In genomic region chr17:15371967-15372835, GRCm38 (mm10) we compare ENCODE assay signal across 8 mouse cellular contexts. TPM values are rescaled to one million over a fixed set of nuclear protein-coding genes. Genes with fewer than 3 reads are reported as not detected.
A peak's percentile ranks its signal among the peaks of the same experiment; 100 is the strongest.
DNase-seq lines count a peak whose midpoint lies in the region; ATAC-seq lines count a peak whose summit lies in the region.

No protein-coding gene starts in this region.

- no peak overlapping the region for H3K27ac ChIP-seq in embryonic facial prominence, embryonic 12.5 days
- peak overlapping the region; percentile 39; the same call in 1 of the 2 replicates for H3K27ac ChIP-seq in midbrain, embryonic 13.5 days

- ATAC-seq in embryonic facial prominence, embryonic 12.5 days (ENCODE audit: insufficient number of reproducible peaks, insufficient read depth, low FRiP score, low TSS enrichment): 0 out of 2 replicates have a peak, but pooled peaks have one; percentile 44
- peak; percentile 46 for ATAC-seq in midbrain, embryonic 13.5 days

- peak overlapping the region; percentile 29; the same call in 1 of the 2 replicates for H3K4me2 ChIP-seq in embryonic facial prominence, embryonic 12.5 days (replicated peaks)
- peak overlapping the region; percentile 94 for H3K4me2 ChIP-seq in midbrain, embryonic 13.5 days (replicated peaks)

- H3K9me3 ChIP-seq in embryonic facial prominence, embryonic 12.5 days: no peaks in the 10 kb centered on the region
- no peaks in the 10 kb centered on the region for H3K9me3 ChIP-seq in midbrain, embryonic 13.5 days

- 48% methylated on average over 17 of the region's 17 CpGs for WGBS in embryonic facial prominence, embryonic 12.5 days
- WGBS in midbrain, embryonic 13.5 days: 19% methylated on average over 17 of the region's 17 CpGs

- peak; percentile 54 for DNase-seq in adipocyte (ENCODE audit: low spot score)
- peak; percentile 57 for DNase-seq in kidney, adult 18-20 months
- DNase-seq in cerebellum, adult 11-12 months: no peak
- DNase-seq in adrenal gland, adult 18-20 months (ENCODE audit: low spot score in 2 of 2): no peak
- no peak for DNase-seq in adrenal gland, postnatal 4 days (ENCODE audit: low spot score in 2 of 2)
- no peak for DNase-seq in gastrocnemius, postnatal 4 days (ENCODE audit: low spot score in 2 of 2)

- peaks cover 57% of the 10 kb centered on the region for H3K27me3 ChIP-seq in embryonic facial prominence, embryonic 12.5 days
- no peaks in the 10 kb centered on the region for H3K27me3 ChIP-seq in midbrain, embryonic 13.5 days

- H3K4me1 ChIP-seq in embryonic facial prominence, embryonic 12.5 days: peaks cover 26% of the 10 kb centered on the region
- H3K4me1 ChIP-seq in midbrain, embryonic 13.5 days (replicated peaks): peaks cover 66% of the 10 kb centered on the region

- 0 out of 2 replicates have a peak overlapping the region, but pooled peaks have one; percentile 3 for H3K4me3 ChIP-seq in embryonic facial prominence, embryonic 12.5 days
- H3K4me3 ChIP-seq in midbrain, embryonic 13.5 days (replicated peaks): peak overlapping the region; percentile 94

- H3K9ac ChIP-seq in embryonic facial prominence, embryonic 12.5 days: no peak overlapping the region
- H3K9ac ChIP-seq in midbrain, embryonic 13.5 days (replicated peaks): peak overlapping the region; percentile 96

- H3K36me3 ChIP-seq in embryonic facial prominence, embryonic 12.5 days: no peaks in the 10 kb centered on the region
- peaks cover 41% of the 10 kb centered on the region for H3K36me3 ChIP-seq in midbrain, embryonic 13.5 days

RNA-seq across cellular contexts. Expression of gene Dll1, which starts 4.5 kb away (rescaled TPM):
- 9.8 and 10.1 TPM in 2 replicates for polyA plus RNA-seq in embryonic facial prominence, embryonic 12.5 days (2016; fragmentation: Nextera tagmentation; extraction: Ambion mirVana)
- 45.4 and 47.7 TPM in 2 replicates for polyA plus RNA-seq in midbrain, embryonic 13.5 days (2015; fragmentation: Nextera tagmentation; extraction: Ambion mirVana)
- total RNA-seq in adrenal gland, adult 18-20 months (2021): 1 to 10 TPM; 4.1 to 7.0 TPM
- 10 to 100 TPM in 1 of 2 experiments, 1 to 10 TPM in 1; 6.6 to 15.7 TPM for total RNA-seq in adrenal gland, postnatal 4 days (2021)
- total RNA-seq in gastrocnemius, postnatal 4 days (2021): 10 to 100 TPM; 16.7 to 18.7 TPM

RNA-seq across cellular contexts. Expression of gene Fam120b, which starts 23.8 kb away (rescaled TPM):
- 35.7 and 36.0 TPM in 2 replicates for polyA plus RNA-seq in embryonic facial prominence, embryonic 12.5 days (2016; fragmentation: Nextera tagmentation; extraction: Ambion mirVana)
- polyA plus RNA-seq in midbrain, embryonic 13.5 days (2015; fragmentation: Nextera tagmentation; extraction: Ambion mirVana): 43.6 and 46.5 TPM in 2 replicates
- 10 to 100 TPM; 19.9 to 22.1 TPM for total RNA-seq in adrenal gland, adult 18-20 months (2021)
- total RNA-seq in adrenal gland, postnatal 4 days (2021): 10 to 100 TPM; 19.2 to 23.6 TPM
- total RNA-seq in gastrocnemius, postnatal 4 days (2021): 10 to 100 TPM; 13.6 to 16.9 TPM

Comparison
In these comparisons a context has a peak if more than half of its experiments do, and no peak if none do; other contexts are left out.
1. DNase-seq: peak in adipocyte (single experiment) and kidney, adult 18-20 months (single experiment); none in cerebellum, adult 11-12 months (single experiment), adrenal gland, adult 18-20 months (0 of 2), adrenal gland, postnatal 4 days (0 of 2) and gastrocnemius, postnatal 4 days (0 of 2).